Mouse (Mus musculus) bone marrow, adult 2 months (tissue): ENCODE measurements at regions not wholly inside any gene's neighbourhood (a gene's known extent, or its start where the extent isn't known, plus 50 kb on each side); places are given as distances from the start of the nearest gene placed in this dataset.

Experiments used
- H3K27ac ChIP-seq: fragments of 200-500 bp; 2 replicates; pipeline ENCODE4 v1.5.1; 2012; ENCODE audit warnings: low read depth, mild to moderate bottlenecking, control low read depth, inconsistent platforms, low read length; ENCODE audit not compliant: control insufficient read depth, poor library complexity, insufficient read depth
- H3K4me1 ChIP-seq: fragments of 200-500 bp; 2 replicates; pipeline ENCODE4 v1.6.1; 2011; ENCODE audit warnings: low read length; ENCODE audit not compliant: control insufficient read depth, insufficient read depth
- H3K4me3 ChIP-seq: fragments of 200-500 bp; replicated peaks from 2 replicates; pipeline ENCODE3; 2011; ENCODE audit warnings: mild to moderate bottlenecking, low read depth, low read length, control low read depth; ENCODE audit not compliant: control insufficient read depth
- CTCF ChIP-seq: fragments of 200-500 bp; IDR thresholded peaks from 2 replicates; pipeline ENCODE4 v1.5.1; 2011; ENCODE audit warnings: low read length, control low read depth; ENCODE audit not compliant: control insufficient read depth, insufficient read depth
- POLR2A ChIP-seq: fragments of 200-500 bp; IDR thresholded peaks from 2 replicates; pipeline ENCODE4 v1.6.1; 2011; ENCODE audit warnings: low read depth, mild to moderate bottlenecking, control low read depth, low read length, borderline replicate concordance; ENCODE audit not compliant: control insufficient read depth
- WGBS: fragments of 180-500 bp; shearing (Covaris S2); methylation state at CpG from one replicate; pipeline ENCODE4 v1.1.7; 2018; 5-methylcytosine and 5-hydroxymethylcytosine counted together

- Histone ChIP-seq H3K4me3 (no peak overlapping the region), H3K4me1 (no peaks in the 10 kb centered on the region), H3K27ac (no peak overlapping the region)
- 76% methylated on average over 14 of the region's 14 CpGs for WGBS
- TF ChIP-seq POLR2A: no peak
- TF ChIP-seq CTCF: no peak
Measured at GRCm38 (mm10) chr1:92709190-92709850, 60.7 kb upstream of the Otos start.

- no peaks in the 10 kb centered on the region for H3K4me1 ChIP-seq
- H3K27ac ChIP-seq: no peak overlapping the region
- no peak overlapping the region for H3K4me3 ChIP-seq
- TF ChIP-seq POLR2A (no peak), CTCF (no peak)
- WGBS: 69% methylated on average over 19 of the region's 19 CpGs
Measured at GRCm38 (mm10) chr1:92707917-92708897, 59.6 kb upstream of the Otos start.

DNA sequence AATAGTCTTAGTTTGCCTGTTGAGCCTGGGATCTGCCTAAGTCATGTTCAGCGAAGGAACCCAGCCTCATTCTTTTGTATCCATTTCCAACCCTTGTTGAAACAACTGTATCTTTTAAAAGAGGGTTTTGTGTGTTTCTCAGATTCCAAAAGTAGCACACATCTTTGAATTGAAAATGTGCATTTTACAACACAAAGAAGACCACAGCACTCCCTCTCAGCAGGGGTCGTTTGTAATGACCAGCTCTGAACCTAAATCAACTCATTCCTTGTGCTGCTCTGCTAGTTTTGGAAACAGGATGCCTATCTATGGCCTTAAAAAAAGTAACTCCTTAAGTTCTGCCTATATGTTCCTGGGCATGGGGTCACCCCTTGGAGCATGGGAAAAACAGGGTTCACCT, 58.8 kb upstream of the Otos start:
- Histone ChIP-seq H3K27ac (no peak overlapping the region), H3K4me1 (no peaks in the 10 kb centered on the region), H3K4me3 (no peak overlapping the region)
- WGBS: 72% methylated on average over 2 of the region's 2 CpGs
- TF ChIP-seq CTCF (no peak), POLR2A (no peak)

DNA sequence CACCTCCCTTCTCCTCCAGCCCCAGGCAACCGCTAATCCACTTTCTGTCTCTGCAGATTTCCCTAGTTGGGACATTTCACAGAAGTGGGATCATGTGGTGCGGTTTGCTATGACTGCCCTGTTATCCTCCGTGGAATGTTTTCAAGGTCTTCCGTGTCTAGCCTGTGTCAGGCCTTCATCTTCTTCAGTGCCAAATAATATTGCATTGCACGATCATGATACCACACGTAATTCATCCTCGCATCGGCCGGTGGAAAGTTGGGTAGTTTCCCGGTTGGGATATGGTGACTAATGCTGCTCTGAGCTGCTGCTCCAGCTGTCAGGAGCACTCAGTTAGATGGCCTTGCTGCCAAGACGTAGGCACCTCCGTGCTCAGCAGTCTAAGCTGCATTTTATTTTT, 55.3 kb upstream of the Otos start:
- Histone ChIP-seq H3K4me3 (no peak overlapping the region), H3K4me1 (peaks cover 2% of the 10 kb centered on the region), H3K27ac (no peak overlapping the region)
- TF ChIP-seq POLR2A (no peak), CTCF (no peak)
- WGBS: 81% methylated on average over 12 of the region's 12 CpGs

GRCm38 (mm10) chr1:92703270-92703669, 54.6 kb upstream of the Otos start:
- Histone ChIP-seq H3K27ac (no peak overlapping the region), H3K4me3 (no peak overlapping the region), H3K4me1 (peaks cover 2% of the 10 kb centered on the region)
- no peak for TF ChIP-seq POLR2A
- no peak for TF ChIP-seq CTCF
- WGBS: 80% methylated on average over 3 of the region's 3 CpGs

DNA sequence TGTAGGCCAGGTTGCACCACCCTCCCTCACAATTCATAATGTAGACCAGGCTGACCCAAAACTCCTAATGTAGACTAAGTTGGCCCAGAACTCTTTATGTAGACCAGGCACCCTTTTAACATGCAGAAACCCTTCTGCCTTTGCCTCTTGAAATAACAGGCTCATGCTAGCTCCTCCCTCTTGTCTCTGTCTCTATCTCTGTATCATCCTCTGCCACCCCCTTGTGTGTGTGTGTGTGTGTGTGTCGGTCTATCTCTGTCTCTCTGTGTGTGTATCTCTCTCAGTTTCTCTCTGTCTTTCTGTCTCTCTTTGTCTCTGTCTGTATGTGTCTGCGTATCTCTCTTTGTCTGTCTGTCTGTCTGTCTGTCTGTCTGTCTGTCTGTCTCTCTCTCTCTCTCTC, 51.5 kb upstream of the Otos start:
- peaks cover 2% of the 10 kb centered on the region for H3K4me1 ChIP-seq
- no peak for TF ChIP-seq CTCF
- TF ChIP-seq POLR2A: no peak
- no peak overlapping the region for H3K27ac ChIP-seq
- WGBS: 73% methylated on average over 2 of the region's 2 CpGs
- no peak overlapping the region for H3K4me3 ChIP-seq

DNA sequence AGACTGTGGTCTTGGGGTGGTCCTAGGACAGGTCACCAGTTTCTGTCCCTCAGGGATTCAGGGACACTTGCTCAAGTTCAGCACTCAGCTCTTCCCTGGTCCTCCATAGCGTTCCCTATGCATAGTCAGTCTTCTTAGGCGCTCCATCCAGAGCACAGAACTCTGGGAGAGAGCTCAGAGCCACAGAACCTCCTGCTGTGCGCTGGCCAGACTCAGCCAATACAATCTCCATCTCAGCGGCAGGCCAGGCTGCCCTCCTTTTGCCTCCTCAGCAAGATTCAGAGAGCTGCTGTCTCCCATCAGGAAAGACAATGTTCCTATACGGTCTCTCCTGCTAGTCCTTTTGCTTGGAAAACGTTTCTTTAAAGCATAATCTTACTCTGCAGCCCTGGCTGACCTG, 51.1 kb upstream of the Otos start:
- 49% methylated on average over 6 of the region's 6 CpGs for WGBS
- Histone ChIP-seq H3K4me3 (no peak overlapping the region), H3K27ac (no peak overlapping the region), H3K4me1 (peaks cover 2% of the 10 kb centered on the region)
- TF ChIP-seq POLR2A (no peak), CTCF (no peak)

- Histone ChIP-seq H3K4me1 (peaks cover 2% of the 10 kb centered on the region), H3K27ac (no peak overlapping the region), H3K4me3 (no peak overlapping the region)
- 10% methylated on average over 9 of the region's 9 CpGs for WGBS
- no peak for TF ChIP-seq POLR2A
- TF ChIP-seq CTCF: no peak
Measured at GRCm38 (mm10) chr1:92699048-92699447, 50.4 kb upstream of the Otos start.

GRCm38 (mm10) chr1:92698541-92698940, 49.9 kb upstream of the Otos start:
- WGBS: 89% methylated on average over 3 of the region's 3 CpGs

More at GRCm38 (mm10) chr1:92698541-92698940, 49.9 kb upstream of the Otos start:
- Histone ChIP-seq H3K4me3 (no peak overlapping the region), H3K4me1 (peaks cover 2% of the 10 kb centered on the region), H3K27ac (no peak overlapping the region)
- TF ChIP-seq CTCF (no peak), POLR2A (no peak)
